Mouse (Mus musculus) spleen, embryonic (tissue): ENCODE data around the gene Sncb.
"Not testable (repeated sequence)": the region's sequence is repeated elsewhere in the genome, so short reads cannot be mapped to it uniquely, and the experiment has no call there.

Experiments
- CTCF ChIA-PET: fragments of 350-600 bp; sonication (Branson Sonifier 250); formaldehyde crosslinking; loops from one replicate; lab custom pipeline; 2022; lab: Charles Lee

The Sncb gene

DNA sequence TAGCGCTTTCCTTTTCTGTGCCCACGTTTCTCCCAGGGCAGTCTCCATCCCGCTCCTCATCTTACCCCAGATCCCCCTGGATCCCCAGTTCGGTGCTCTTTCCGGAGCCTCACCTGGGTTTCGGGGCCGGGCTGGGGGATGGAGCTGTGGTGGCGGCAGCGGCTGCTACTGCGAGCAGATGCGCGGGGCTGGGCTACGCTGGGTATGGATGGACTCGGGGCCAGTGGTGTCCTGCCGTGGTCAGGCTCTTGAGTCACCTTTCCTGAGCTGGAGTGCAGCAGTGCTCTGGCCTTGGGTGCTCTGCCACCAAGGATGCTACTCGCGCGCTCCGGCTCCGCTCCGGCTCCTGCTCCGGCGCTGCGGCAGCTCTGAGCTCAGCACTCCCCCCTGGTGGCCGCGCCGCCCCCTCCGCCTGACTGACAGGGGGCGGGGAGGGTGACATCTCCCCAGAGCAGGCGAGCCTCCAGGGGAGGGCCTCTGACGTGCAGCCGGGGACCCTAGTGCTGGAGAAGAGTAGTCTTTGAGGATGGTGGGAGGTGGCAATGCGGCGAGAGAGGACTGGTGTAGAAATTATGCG, at the start of gene Sncb:
Sncb (minus strand) TSS at position 404 of the 577 bp plus-strand sequence.
- CTCF ChIA-PET = no interaction called here

DNA sequence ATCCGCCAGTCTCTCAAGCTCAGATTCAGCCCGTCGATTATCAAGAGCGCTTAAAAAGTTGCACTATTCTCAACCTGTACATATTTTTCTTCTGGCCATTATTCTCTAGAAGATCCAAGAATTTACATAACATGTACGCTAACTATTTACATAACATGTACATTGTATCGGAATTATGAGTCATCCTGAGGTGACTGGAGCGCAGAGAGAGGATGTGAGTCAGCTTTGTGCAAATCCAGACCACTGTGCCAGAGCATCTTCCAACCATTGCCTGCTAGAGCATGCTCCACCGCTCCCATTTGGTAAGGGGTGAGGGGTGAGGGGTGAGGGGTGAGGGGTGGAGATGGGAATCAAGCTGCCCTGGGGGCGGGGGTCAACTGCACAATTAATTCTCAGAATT, 47.0 kb upstream of the Sncb start:
- CTCF ChIA-PET = no interaction called here

DNA sequence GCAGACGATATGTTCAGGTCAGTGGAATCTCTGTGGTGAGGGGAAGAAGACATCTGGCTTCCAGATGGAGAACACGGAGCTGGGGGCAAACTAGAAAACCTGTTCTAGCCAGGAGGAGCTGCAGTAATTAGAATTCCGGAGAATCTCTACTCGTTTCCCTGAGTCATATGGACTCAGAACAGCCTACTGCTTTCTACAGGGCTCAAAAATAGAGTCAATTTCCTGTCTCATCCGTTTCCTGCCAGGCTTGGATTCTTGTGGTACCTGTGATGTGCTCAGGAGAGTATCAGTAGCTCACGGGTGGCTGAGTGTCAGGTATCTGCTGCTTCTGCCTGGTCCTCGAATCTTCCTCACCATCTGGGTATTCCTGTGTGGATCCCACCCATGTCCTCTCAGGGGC, 45.1 kb upstream of the Sncb start:
- CTCF ChIA-PET = interaction anchor here (0.7 kb wide), 1 partner anchor 1822 kb away, joined by 3 read pairs; no protein-coding TSS in a partner anchor

DNA sequence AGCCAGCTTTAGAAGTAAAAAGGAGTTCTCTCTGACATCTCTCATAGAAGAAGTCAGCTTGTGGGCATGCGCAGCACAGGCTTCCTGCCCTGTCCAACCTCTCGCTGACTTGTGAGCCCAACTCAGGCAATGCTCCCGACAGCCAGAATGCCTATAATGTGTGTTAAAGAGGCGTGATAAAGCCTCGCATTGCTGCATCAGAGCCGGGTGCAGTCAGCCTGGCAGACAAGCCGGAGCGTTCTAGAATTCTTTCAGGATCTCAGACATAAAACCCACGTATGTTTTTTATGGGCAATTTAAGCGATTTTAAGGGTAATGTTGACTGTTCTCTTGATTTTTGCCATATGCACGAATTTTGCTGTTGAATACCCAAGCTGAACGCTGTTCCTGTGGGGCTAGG, 41.7 kb upstream of the Sncb start:
- CTCF ChIA-PET = interaction anchor here (0.5 kb wide), 1 partner anchor 17 kb away, joined by 3 read pairs; no protein-coding TSS in a partner anchor

DNA sequence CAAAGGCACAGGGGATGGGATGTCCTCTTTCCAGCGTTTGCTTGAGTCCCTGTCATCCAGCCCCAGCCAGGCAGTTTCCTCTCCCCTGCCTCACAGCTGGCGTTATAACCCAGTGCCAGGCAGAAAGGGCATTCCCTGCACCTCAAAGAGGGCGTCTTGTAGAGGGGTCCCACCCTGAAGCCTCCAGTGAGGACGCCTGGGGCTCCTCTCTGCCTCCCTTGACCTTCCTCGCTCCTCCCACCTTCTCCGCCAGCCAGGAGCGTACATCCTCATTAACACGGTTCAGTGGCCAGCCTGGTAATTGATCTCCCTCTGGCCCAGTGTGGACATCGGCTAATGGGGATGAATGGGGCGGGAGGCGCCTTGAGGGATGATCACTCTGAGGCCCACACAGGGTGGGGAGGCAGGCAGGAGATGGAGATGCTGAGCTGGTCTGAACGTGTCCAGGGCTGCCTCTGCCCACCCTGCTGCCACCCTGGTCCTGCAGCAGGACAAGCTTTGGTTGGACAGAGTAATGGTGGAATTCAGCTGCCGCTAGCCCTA, 40.1 kb upstream of the Sncb start:
- CTCF ChIA-PET = interaction anchor here (0.6 kb wide), 1 partner anchor 10 kb away, joined by 3 read pairs; no protein-coding TSS in a partner anchor

DNA sequence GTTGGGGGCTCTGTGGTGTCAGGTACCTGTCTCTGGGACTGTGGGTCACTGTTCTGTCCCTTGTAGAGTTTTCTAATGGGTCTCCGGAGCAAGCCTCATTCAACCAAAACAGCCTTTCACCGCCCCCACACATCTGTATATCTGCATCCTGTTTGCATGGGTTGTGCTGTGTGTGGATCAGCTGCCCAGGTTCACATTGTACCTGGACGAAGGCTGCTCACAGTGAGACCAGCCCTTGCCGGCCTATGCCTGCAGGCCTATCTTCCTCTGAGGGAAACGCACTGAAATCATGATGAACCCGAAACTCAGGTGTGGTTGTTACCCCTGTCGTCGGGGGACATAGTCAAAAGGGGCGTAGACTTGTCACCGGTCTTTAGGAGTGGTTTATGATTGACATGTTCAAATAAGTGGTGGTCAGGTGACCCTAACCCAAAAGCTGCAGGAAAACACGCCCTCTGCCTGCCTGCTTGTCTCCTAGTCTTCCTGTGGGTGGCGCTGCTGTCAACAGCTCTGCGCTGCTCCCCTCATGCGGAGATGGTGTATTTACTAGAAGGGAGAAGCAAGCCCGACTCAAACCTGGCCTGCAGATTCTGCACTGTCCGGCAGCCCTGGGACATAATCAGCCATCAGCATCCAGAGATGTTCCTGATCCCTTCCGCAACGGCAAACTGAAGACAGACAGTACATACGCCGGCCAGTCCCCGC, 38.9 kb upstream of the Sncb start:
- CTCF ChIA-PET = no interaction called here

DNA sequence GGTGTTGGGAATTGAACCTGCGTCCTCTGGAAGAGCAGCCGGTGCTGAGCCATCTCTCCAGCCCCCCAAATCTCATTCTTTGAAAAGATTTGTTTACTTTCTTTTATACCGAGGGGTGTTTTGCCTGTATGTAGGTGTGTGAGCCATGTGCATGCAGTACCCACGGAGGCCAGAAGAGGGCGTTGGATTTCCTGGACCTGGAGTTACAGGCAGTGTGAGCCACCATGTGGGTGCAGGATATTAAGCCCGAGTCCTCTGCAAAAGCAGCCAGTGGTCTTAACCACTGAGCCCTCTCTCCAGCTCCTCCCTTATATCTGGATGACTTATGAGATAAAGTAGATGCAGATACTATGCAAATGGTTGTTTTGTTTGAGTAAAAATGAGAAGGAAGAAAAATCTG, 36.6 kb upstream of the Sncb start:
- CTCF ChIA-PET = no interaction called here

DNA sequence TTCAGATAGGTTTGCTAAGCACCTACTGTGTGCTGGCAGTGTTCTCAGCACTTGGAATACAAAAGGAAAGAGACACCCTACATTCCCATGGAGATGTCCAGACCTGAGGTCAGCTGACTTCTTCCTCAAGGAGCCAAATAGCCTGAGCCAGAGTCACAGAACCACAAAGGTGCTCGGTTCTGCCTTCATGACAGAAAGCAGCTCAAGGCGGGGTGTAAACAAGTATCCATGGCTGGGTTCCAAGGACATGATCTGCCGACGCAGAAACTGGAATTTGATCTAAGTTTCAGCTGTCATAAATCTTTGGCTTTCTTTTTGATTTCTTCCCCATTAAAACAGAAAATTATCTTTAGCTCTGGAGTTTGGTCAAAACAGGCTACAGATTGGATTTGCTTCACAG, 33.8 kb upstream of the Sncb start:
- CTCF ChIA-PET = no interaction called here

DNA sequence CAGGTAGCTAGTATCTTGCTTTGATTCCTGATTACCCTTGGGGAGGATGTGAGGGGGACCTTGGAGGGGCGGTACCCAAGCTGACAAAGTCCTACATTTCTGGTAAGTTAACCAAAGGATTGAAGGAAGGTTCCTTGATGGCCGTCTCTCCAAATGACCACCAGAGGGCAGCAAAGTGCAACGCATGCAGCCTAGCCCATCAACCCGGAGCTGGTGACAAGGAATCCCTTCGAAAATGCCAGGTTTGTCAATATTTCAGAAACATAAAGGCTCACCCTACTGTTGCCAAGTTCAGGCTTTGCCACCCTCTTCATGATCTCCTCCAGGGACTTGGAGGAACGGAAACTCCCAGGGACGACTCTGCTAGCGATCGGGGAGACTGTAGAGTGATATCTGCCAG, 33.3 kb upstream of the Sncb start:
- CTCF ChIA-PET = interaction anchor here (0.6 to 0.7 kb wide), 3 partner anchors 21 to 377 kb away, joined by 3 to 6 read pairs (median 3); no protein-coding TSS in a partner anchor

DNA sequence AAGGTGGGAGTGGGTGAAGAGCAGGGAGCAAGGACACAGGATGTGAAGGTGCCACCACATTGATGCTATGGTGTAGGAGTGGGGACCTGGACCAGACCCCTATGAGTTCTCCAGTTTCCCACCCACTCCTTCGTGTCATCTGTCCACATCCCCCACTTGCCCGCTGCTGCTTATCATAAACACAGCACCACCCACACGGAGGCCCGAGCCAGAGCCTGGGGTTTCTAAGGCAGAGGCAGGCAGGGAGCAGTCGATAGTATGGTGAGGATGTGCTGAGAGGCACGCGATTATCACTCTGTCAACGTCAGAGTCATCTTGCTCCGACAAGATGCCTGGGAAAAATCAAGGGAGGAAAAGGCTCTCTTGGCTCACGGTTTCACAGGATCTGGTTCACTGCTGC, 32.3 kb upstream of the Sncb start:
- CTCF ChIA-PET = no interaction called here

DNA sequence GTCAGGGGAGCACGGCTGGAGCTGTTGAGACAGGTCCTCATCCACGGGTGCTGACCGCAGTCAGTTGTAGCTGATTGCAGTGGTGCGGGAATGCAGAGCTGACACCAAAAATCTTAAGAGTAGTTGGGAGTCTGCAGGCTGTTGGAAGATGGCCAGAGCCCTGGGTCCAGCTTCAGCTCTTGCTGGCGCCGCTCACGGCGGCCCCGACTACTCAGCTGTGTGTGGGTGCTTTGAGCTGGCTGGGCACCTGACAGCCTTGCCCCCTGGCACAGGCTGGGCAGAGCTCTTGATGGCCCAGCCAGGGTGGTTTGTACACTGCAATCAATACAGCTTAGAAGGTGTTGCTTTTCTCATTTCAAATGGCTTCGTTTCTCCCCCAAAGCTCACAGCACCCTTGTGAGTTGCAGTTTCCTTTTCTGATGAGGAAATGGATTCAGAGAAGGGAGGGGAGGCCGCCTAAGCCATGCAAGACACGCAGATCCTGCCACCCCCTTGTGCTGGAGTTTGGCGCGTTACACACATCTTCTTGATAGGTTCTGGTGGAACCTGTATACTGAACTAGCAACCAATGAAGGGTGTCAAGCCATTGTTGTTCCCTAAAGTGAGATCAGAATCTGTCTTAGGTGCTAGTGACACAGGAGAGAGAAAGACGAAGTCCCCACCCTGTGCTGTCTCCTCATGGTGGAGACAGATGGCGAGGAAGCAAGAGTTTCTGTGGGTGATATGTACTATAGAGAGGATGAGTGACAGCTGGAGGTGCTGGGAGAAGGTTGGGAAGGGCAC, 31.7 kb upstream of the Sncb start:
- CTCF ChIA-PET = no interaction called here

DNA sequence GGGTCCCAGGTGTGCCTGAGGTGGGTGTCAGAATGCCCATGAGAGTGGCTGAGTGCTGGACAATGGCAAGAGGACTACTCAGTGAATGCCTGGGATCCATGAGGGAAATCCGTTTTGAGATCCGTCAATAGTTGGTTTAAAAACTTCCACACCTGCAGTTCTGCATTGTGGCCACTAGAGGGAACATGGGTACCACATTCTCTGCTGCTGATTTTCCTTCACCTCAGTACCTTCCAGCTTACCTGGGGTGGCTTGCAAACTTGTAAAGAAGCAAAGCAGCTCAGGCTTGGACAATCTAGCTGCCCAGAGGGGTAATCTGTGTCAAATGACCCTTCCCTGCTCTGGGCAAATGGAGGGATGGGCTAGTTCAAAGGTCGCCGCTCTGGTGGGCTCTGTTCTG, 31.0 kb upstream of the Sncb start:
- CTCF ChIA-PET = no interaction called here

DNA sequence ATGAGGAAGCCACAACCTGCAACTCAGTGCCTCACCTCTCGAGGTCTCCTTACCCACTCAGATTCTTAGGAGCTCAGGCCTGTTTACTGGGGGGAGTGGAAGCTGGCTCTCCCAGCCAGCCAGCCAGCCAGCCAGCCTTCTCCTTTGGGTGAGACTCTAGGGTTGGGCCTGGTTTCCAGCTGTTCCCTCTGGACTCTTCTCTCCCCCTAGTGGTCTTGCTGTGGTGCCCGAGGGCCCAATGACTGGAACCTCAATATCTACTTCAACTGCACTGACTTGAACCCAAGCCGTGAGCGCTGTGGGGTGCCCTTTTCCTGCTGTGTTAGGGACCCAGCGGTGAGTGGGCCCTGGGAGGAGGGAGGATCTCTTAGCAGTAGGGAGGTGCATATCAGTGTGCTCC, 28.4 kb upstream of the Sncb start:
- CTCF ChIA-PET = interaction anchor here (0.6 kb wide), 1 partner anchor 465 kb away, joined by 5 read pairs; no protein-coding TSS in a partner anchor

DNA sequence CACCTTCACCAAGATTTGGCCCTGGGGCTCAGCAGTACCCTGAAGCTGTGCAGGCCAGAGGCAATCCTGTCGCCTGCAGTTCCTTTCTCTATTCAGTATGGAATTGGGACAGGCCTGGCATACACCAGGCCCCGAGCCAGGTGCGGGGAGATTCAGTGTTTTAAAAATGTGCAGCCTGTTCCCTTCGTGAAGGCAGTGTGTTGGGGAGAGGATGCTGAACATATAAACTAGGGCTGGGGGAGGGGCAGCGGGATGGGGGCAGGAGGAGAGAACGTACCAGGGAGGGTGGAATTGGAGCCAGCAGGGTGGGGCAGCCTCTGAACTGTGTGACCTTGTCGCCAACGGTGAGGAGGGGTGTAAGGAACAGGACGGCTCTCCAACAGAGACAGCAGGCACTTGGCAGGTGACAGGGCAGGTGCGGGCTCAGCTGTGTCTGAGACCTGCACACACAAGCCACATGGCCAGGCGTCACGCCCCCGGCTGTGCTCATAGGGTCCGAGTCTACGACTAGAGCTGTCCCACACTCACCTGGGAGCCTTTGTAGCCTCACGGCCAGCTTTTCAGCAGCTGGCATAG, 27.7 kb upstream of the Sncb start:
- CTCF ChIA-PET = interaction anchor here (0.7 kb wide), 1 partner anchor 307 kb away, joined by 4 read pairs; no protein-coding TSS in a partner anchor

DNA sequence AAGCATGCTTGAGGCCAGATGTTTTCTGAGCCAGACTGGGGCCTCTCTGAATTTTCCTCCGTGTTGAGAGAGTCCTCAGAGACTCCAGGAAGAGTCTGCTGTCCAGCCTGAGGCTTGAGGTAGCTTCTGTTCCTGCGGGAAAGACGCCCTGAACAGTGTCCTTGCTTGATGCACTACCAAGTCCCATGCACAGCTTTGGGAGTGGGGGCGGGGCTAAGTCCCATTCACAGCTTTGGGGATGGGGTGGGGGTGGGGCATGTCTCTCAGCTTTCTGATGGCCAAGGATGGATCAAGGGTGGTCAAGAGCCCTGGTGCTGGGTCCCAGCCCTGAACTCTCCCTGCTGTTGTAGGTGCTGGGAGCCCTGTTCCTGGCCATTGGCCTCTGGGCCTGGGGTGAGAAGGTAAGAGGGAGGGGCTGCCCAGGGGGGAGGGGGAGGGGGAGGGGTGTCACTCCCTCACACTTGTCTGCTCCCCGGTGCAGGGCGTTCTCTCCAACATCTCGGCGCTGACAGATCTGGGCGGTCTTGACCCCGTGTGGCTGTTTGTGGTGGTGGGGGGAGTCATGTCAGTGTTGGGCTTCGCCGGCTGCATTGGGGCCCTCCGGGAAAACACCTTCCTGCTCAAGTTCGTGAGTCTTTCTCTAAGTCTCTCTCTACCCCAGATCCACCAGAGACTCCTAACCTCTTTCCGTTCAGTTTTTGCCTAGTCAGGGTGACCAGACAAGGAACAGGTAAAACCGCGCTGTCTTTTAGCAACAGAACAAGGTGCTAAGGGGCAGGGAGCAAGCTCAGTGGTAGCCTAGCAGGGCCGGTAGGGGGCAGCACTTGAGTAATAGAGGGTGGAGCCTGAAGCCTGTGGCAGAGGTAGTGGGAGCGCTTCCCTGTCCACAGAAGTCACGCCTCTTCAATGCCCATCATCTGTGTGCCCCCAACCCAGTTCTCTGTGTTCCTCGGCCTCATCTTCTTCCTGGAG, 26.1 kb upstream of the Sncb start:
- CTCF ChIA-PET = interaction anchor here (0.6 kb wide), 1 partner anchor 360 kb away, joined by 3 read pairs; the partner anchor contains the start of gene Fgfr4

DNA sequence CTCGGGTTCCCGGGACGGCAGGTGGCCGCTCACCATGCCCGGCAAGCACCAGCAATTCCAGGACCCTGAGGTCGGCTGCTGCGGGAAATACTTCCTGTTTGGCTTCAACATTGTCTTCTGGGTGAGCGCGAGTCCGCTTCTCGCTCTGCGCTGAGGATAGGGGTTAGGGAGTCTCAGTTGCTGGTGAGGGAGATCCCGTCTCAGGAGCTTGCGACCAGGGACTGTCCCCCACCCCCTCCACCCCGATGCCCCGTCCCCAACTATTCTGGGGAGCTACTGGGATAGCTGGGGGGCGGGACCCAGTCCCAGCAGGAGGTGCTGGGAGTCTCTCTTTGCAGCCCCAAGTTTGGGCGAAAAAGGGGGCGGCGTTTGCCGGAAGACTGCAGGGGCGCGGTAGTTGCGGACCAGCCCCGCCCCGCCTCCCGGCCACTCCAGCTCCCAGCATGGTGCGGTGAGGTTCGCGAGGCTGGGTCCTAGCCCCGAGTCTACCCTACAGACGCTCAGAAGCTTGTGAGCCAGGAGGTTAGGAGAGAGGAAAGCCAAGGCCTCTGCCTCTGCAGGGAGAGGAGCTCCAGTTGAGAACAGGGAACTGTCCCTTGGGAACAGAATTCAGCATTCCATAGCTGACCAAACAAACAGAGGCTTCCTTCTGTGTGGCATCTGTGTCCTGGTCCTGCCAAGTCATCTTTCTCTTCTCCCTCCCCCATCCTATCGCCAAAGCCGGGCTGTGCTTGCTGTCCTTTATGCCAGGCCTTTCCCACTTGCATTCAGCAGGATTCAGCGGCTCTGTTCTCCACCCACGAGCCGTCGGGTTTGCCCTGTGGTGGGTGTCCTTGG, 23.4 kb upstream of the Sncb start:
- CTCF ChIA-PET = interaction anchor here (0.6 kb wide), 1 partner anchor 167 kb away, joined by 3 read pairs; no protein-coding TSS in a partner anchor

DNA sequence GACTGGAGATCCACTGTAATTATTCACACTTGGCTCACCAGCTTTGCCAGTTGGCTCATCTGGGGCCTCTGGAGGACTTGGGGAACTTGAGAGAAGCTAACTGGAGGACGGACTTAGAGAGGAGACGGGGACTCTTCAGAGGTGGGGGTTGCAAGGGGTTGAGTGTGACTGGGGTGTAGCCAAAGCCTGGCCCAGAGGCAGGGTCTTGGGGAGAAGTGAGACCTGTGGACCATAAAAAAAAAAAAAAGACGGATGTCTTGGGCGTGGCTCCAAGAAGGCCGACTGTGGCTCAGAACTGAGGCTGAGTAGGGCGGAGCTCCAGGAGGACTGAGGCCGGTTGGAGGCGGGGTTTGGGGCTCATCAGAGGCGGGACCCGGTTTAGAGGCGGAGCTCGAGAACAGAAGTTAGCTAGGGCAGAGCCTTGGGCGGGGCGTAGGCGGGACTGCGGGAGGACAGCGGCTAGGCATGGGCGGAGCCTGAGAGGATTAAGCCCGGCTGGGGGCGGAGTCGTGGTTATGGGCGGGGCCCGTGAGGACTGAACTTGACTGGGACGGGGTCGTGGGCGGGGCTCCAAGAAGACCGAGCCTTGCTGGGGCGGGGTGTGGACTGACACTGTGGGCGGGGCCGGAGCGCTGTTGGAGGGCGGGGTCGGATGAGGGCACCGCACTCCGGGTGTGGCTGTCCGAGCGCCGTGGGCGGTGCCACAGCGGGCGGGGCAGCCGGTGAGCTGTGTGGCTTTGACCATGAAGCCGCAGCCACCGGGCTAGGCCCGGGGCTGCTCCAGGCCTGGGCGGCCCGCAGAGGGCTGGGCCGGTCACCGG, 22.6 kb upstream of the Sncb start, which contains the start of gene Tspan17:
Tspan17 (plus strand) TSS at position 638 of the 821 bp plus-strand sequence.
- CTCF ChIA-PET = no interaction called here

DNA sequence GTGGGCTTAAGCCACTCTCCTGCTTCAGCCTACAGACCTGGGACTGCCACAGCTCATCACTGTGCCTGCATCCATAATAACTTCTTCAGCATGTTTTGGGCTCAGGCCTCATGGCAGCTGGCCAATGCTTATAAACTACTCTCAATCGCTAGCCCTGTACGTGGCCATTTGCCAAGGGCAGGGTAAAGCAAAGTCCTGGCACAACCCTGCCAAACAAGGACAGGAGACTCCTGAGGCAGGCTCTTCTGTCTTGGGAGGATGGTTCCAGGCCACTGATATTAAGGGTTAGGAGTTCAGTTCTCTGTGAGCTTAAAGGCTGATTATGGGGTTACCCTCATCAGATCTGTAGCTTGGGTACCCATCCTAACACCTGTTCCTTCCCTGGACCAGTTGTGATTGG, 21.2 kb upstream of the Sncb start:
- CTCF ChIA-PET = not testable (repeated sequence)
